Mouse (Mus musculus) heart, embryonic 16.5 days (tissue): ENCODE data around the gene Elmo1. TPM values are rescaled to one million over a fixed set of nuclear protein-coding genes. Genes with fewer than 3 reads are reported as not detected.
A peak's percentile ranks its signal among the peaks of the same experiment; 100 is the strongest.

Experiments used
- ATAC-seq: fragments of 200-750 bp; cut with Nextera tagmentation; replicated peaks from 2 replicates; pipeline ENCODE4 v1.8.0; 2017; ENCODE audit warnings: moderate number of reproducible peaks; ENCODE audit not compliant: insufficient read depth, low FRiP score; ENCODE audit errors: extremely low read depth
- H3K27ac ChIP-seq: fragments of 300-500 bp; sonication (generic); 2 replicates; pipeline ENCODE4 v1.5.1; 2014; ENCODE audit warnings: mild to moderate bottlenecking, low read length, control low read depth, moderate library complexity
- H3K27me3 ChIP-seq: fragments of 300-500 bp; sonication (generic); 2 replicates; pipeline ENCODE4 v1.6.1; 2014; ENCODE audit warnings: low read length, mixed read lengths; ENCODE audit not compliant: control insufficient read depth, insufficient read depth
- H3K36me3 ChIP-seq: fragments of 300-500 bp; sonication (generic); 2 replicates; pipeline ENCODE4 v1.6.1; 2014; ENCODE audit not compliant: control insufficient read depth, insufficient read depth
- H3K4me1 ChIP-seq: fragments of 300-500 bp; sonication (generic); 2 replicates; pipeline ENCODE4 v1.6.1; 2014; ENCODE audit warnings: low read length, mixed read lengths; ENCODE audit not compliant: control insufficient read depth, insufficient read depth
- H3K4me2 ChIP-seq: fragments of 300-500 bp; sonication (generic); 2 replicates; pipeline ENCODE4 v1.6.1; 2014; ENCODE audit warnings: low read depth, mild to moderate bottlenecking, control low read depth, low read length
- H3K4me3 ChIP-seq: fragments of 300-500 bp; sonication (generic); 2 replicates; pipeline ENCODE4 v1.5.1; 2014; ENCODE audit warnings: mild to moderate bottlenecking, control low read depth, low read length
- H3K9ac ChIP-seq: fragments of 300-500 bp; sonication (generic); 2 replicates; pipeline ENCODE4 v1.6.1; 2014; ENCODE audit warnings: low read length, control low read depth
- H3K9me3 ChIP-seq: fragments of 300-500 bp; sonication (generic); replicated peaks from 2 replicates; pipeline ENCODE4 v1.6.1; 2016; ENCODE audit warnings: low read length; ENCODE audit not compliant: control insufficient read depth
- WGBS: fragments of 180-500 bp; shearing (Covaris S2); extraction: QIAGEN DNeasy Blood & Tissue Kit; methylation state at CpG from one replicate; pipeline ENCODE4 v1.1.7; 2014; 5-methylcytosine and 5-hydroxymethylcytosine counted together
- polyA plus RNA-seq: library from polyadenylated mRNA; unstranded; fragments of >200 nt; fragmentation: Nextera tagmentation; extraction: Ambion mirVana; gene quantifications from 2 replicates; pipeline ENCODE4 v1.2.1, GENCODE M21; 2015

Elmo1 gene
- polyA plus RNA-seq, 1 experiment from 2014 or later, result 17.7 TPM

- WGBS, result 55% methylated on average over 1 of the region's 1 CpGs
- no peak overlapping the region for H3K9ac ChIP-seq
- H3K36me3 ChIP-seq, result no peaks in the 10 kb centered on the region
- no peak for ATAC-seq
- no peak overlapping the region for H3K27ac ChIP-seq
- H3K9me3 ChIP-seq, result no peaks in the 10 kb centered on the region
- no peaks in the 10 kb centered on the region; the same call in 1 of the 2 replicates for H3K4me1 ChIP-seq
- H3K4me3 ChIP-seq, result no peak overlapping the region
- no peak overlapping the region for H3K4me2 ChIP-seq
- H3K27me3 ChIP-seq, result no peaks in the 10 kb centered on the region
These were observed 66.7 kb downstream of the Elmo1 start for GRCm38 (mm10) chr13:20157059-20157458.

DNA sequence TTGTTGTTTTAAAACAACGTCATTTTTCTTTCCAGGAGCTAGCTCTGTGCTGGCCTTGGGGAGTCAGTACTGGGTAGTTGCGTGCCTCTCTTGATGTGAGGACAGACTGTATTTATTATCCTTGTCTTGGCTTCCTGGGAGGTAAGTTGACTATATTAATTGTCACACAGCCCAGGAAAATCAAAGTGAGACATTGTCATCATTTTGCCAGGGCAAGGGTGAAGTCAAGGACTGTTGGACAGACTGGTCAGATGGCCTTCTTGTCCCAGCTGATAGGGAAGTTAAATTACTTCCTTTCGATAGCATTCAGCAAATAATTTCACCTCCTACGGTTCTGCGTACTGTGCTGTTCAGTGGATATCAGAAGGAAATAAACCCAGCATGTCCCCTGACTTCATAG, 67.1 kb downstream of the Elmo1 start:
- H3K27me3 ChIP-seq, result no peaks in the 10 kb centered on the region
- no peaks in the 10 kb centered on the region for H3K9me3 ChIP-seq
- H3K4me2 ChIP-seq, result no peak overlapping the region
- H3K27ac ChIP-seq, result no peak overlapping the region
- H3K36me3 ChIP-seq, result no peaks in the 10 kb centered on the region
- H3K4me1 ChIP-seq, result no peaks in the 10 kb centered on the region; the same call in 1 of the 2 replicates
- H3K4me3 ChIP-seq, result no peak overlapping the region
- no peak for ATAC-seq
- H3K9ac ChIP-seq, result no peak overlapping the region
- 72% methylated on average over 5 of the region's 5 CpGs for WGBS

DNA sequence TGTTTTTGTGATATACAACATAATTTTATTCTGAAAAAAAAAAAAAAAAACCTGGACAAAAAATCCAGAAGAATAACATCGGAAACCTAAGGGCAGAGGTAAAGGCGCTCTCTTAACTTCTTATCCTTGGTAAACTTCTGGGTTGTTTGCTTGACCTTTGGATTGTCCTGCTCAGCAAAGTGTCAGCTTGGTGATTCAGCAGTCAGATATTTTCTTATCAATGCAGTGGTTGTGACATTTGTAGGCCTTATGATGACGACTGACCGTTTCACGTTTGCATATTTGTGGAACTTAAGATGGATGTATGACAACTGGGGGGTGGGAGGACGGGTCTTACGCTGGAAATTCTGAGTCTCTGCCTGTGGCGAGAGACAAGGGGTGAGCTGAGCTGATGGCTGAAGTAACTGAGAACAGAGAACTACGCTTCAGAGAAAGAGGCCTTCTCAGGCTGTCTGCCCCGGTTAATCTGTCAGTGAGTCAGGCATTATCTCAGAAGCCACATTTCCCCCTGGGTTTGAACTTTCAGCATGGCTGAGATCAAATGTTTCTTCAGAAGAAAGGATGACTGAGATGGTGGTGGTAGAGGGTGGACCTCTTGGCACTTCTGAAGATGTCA, 73.1 kb downstream of the Elmo1 start:
- Histone ChIP-seq H3K27me3 (no peaks in the 10 kb centered on the region), H3K4me1 (no peaks in the 10 kb centered on the region; the same call in 1 of the 2 replicates), H3K4me2 (no peak overlapping the region), H3K9me3 (no peaks in the 10 kb centered on the region), H3K4me3 (no peak overlapping the region), H3K27ac (no peak overlapping the region), H3K36me3 (no peaks in the 10 kb centered on the region), H3K9ac (no peak overlapping the region)
- 29% methylated on average over 10 of the region's 10 CpGs for WGBS
- no peak for ATAC-seq

DNA sequence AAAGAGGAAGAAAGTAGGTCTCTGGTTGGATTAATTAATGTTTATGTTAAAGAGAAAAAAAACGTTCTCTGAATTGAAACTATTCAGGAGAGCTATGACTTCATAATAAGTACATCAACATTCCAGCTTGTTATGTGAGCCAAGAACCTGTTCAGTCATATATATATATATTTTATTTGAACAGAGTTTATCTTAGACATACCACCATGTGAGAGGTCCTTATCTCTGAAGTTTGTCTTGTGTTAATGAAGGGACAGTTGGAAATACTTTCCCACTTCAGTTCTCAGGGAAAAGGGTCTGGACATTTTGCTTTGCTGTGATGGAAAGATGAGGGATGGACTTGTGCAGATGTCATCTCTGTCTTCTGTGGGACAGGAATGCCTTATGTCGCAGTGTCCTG, 74.4 kb downstream of the Elmo1 start:
- Histone ChIP-seq H3K4me1 (no peaks in the 10 kb centered on the region; the same call in 1 of the 2 replicates), H3K27ac (no peak overlapping the region), H3K4me3 (no peak overlapping the region), H3K9ac (no peak overlapping the region), H3K27me3 (no peaks in the 10 kb centered on the region), H3K9me3 (no peaks in the 10 kb centered on the region), H3K36me3 (no peaks in the 10 kb centered on the region), H3K4me2 (no peak overlapping the region)
- no peak for ATAC-seq
- WGBS, result 47% methylated on average over 2 of the region's 2 CpGs

DNA sequence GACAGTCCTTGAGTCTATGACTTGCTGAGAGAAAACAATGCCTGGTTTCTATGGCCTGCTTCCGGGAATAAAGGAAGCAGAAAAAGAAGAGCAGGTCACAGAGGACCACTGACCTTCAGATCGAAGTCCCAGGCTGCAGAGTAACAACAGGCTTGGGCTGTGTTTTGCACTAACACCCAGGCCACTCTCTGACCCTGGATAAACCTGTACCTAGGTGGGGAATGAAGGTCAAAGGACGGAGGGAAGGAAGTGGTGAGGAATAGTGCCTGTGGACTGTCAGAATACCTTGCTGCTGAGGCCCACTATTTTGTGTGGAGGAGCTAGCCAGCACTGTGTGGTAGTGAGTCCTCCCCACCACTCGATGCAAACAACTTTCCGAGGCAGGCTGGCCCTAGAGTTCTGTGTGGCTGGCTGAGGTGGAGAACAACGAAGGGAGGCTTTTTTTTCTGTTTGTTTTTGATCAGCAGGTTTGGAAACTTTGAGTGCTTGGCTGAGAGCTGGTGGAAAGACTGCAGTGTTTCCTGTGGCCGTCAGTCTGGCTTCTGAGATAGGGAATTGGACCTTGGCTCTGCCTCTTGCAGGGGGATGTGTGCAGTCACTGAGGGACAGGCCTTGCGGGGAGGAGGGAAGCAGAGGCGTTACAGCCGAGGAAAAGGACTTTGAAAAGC, 83.7 kb downstream of the Elmo1 start:
- ATAC-seq, result peak; percentile 88
- Histone ChIP-seq H3K27me3 (no peaks in the 10 kb centered on the region), H3K27ac (peak overlapping the region; percentile 82), H3K36me3 (no peaks in the 10 kb centered on the region), H3K4me2 (no peak overlapping the region), H3K4me3 (no peak overlapping the region), H3K9ac (no peak overlapping the region), H3K9me3 (no peaks in the 10 kb centered on the region), H3K4me1 (peaks cover 12% of the 10 kb centered on the region)
- WGBS, result 26% methylated on average over 10 of the region's 10 CpGs

- Histone ChIP-seq H3K9ac (no peak overlapping the region), H3K4me3 (no peak overlapping the region), H3K9me3 (no peaks in the 10 kb centered on the region), H3K4me2 (no peak overlapping the region), H3K27ac (peak overlapping the region; percentile 82), H3K27me3 (no peaks in the 10 kb centered on the region), H3K36me3 (no peaks in the 10 kb centered on the region), H3K4me1 (peaks cover 12% of the 10 kb centered on the region)
- WGBS, result 58% methylated on average over 3 of the region's 3 CpGs
- peak; percentile 51; the same call in 1 of the 2 replicates for ATAC-seq
These were observed 84.4 kb downstream of the Elmo1 start for GRCm38 (mm10) chr13:20174655-20175280.

GRCm38 (mm10) chr13:20180738-20181137, 90.3 kb downstream of the Elmo1 start:
- Histone ChIP-seq H3K9ac (no peak overlapping the region), H3K4me3 (no peak overlapping the region), H3K4me1 (peaks cover 11% of the 10 kb centered on the region), H3K27me3 (no peaks in the 10 kb centered on the region), H3K36me3 (no peaks in the 10 kb centered on the region), H3K4me2 (no peak overlapping the region), H3K27ac (peak overlapping the region; percentile 63; the same call in 1 of the 2 replicates), H3K9me3 (no peaks in the 10 kb centered on the region)
- 78% methylated on average over 5 of the region's 5 CpGs for WGBS
- ATAC-seq, result no peak

DNA sequence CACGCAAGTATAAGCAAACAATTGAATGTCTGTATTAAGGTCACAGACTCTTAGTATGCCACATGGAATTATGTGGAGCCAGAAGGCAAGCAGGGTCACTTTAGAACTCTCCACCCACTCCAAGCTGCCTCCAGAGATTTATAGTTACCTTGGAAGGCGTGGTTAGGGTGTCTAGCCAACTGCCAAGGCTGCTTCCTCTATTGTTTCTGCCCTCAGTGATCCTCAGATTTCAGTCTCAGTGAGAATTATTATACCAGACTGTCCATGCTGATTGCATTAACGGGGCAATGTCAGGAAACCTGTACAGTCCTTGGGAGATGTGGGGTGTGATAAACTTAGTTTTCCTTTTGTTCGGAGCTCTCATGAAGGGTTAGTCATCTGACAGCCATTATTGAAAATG, 90.9 kb downstream of the Elmo1 start:
- Histone ChIP-seq H3K27me3 (no peaks in the 10 kb centered on the region), H3K4me1 (peaks cover 11% of the 10 kb centered on the region), H3K27ac (peak overlapping the region; percentile 63; the same call in 1 of the 2 replicates), H3K36me3 (no peaks in the 10 kb centered on the region), H3K9ac (no peak overlapping the region), H3K9me3 (no peaks in the 10 kb centered on the region), H3K4me2 (no peak overlapping the region), H3K4me3 (no peak overlapping the region)
- WGBS, result 55% methylated on average over 4 of the region's 4 CpGs
- no peak for ATAC-seq

GRCm38 (mm10) chr13:20182239-20182825, 91.9 kb downstream of the Elmo1 start:
- peaks cover 11% of the 10 kb centered on the region for H3K4me1 ChIP-seq
- no peak overlapping the region for H3K9ac ChIP-seq
- peak overlapping the region; percentile 40 for H3K27ac ChIP-seq
- H3K36me3 ChIP-seq, result no peaks in the 10 kb centered on the region
- H3K9me3 ChIP-seq, result no peaks in the 10 kb centered on the region
- 82% methylated on average over 6 of the region's 6 CpGs for WGBS
- no peak overlapping the region for H3K4me2 ChIP-seq
- no peak for ATAC-seq
- no peak overlapping the region for H3K4me3 ChIP-seq
- H3K27me3 ChIP-seq, result no peaks in the 10 kb centered on the region
